ENCODE assay signal across 16 mouse cellular contexts in genomic region chr12:118264905-118265304, GRCm38 (mm10).
"Had no signal": no experiment of that assay in that cellular context is flagged by ENCODE, and none has a peak within 500 bp of the region (broad histone marks: within the 10 kb centered on the region; RNA-seq: fewer than 3 reads in every experiment).

No protein-coding gene starts in this region.

- H3K9me3 ChIP-seq: intestine, embryonic 15.5 days; limb, embryonic 12.5 days; limb, embryonic 15.5 days; megakaryocyte, embryonic 14.5 days had no signal

- H3K27ac ChIP-seq: intestine, embryonic 15.5 days; kidney, postnatal 0 days; limb, embryonic 12.5 days; limb, embryonic 15.5 days; liver, embryonic 14.5 days had no signal

- DNase-seq: kidney, adult 11 months; kidney, adult 8-10 months; kidney, postnatal 25 days; left cerebral cortex, postnatal 4 days; liver, postnatal 0 days; midbrain, embryonic 14.5 days; thymus, adult 18-20 months; thymus, postnatal 36 days had no signal

- H3K4me2 ChIP-seq: intestine, embryonic 15.5 days; limb, embryonic 12.5 days; limb, embryonic 15.5 days; liver, embryonic 11.5 days; midbrain, embryonic 11.5 days had no signal

- H3K4me3 ChIP-seq: intestine, embryonic 15.5 days; limb, embryonic 12.5 days; limb, embryonic 15.5 days; megakaryocyte, embryonic 14.5 days had no signal

- ATAC-seq: intestine, embryonic 15.5 days; liver, postnatal 0 days had no signal

- H3K36me3 ChIP-seq: intestine, embryonic 15.5 days had no signal

- H3K9ac ChIP-seq: intestine, embryonic 15.5 days; limb, embryonic 12.5 days; limb, embryonic 15.5 days; liver, embryonic 14.5 days; liver, postnatal 0 days had no signal

- H3K27me3 ChIP-seq: intestine, embryonic 15.5 days; limb, embryonic 12.5 days; limb, embryonic 15.5 days; megakaryocyte, embryonic 14.5 days had no signal

- H3K4me1 ChIP-seq: intestine, embryonic 15.5 days; limb, embryonic 12.5 days; limb, embryonic 15.5 days had no signal
